Mouse (Mus musculus): ENCODE results near the gene Gemin5. TPM values are rescaled to one million over a fixed set of nuclear protein-coding genes. Genes with fewer than 3 reads are reported as not detected.

Gene Gemin5
- polyA plus RNA-seq, 1 experiment from 2014 or later = 15.7 TPM

DNA sequence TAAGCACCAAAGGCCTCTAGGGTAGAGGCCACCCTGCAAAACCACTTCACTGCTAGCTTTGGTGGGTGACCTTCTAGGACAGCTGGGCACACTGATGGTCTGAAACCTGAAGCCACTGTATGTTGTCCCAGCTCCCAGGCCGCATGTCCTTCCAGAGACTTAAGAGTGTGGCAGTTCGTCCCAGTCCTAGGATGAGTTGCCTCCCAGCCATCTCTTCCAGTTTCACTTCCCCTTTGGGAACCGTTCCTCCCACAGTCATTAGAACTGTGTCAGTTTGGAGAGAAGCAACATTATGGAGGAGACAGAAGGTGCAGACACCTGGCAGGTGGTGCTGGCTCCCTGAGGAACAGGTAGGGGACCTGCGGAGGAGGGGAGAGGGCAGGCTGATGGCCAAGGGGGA is 75.8 kb downstream of the Gemin5 start:
- Histone ChIP-seq H3K27me3 (ENCODE audit: control insufficient read depth, insufficient read depth, low read length) (no peaks in the 10 kb centered on the region), H3K9ac (replicated peaks; ENCODE audit: low read length) (no peak overlapping the region), H3K36me3 (ENCODE audit: control insufficient read depth, insufficient read depth, low read length) (no peaks in the 10 kb centered on the region), H3K4me2 (ENCODE audit: low read length) (no peak overlapping the region), H3K4me1 (ENCODE audit: control insufficient read depth, insufficient read depth, low read length) (no peaks in the 10 kb centered on the region), H3K9me3 (ENCODE audit: control insufficient read depth, low read length) (no peaks in the 10 kb centered on the region), H3K4me3 (replicated peaks; ENCODE audit: low read depth, low read length) (no peak overlapping the region), H3K27ac (replicated peaks; ENCODE audit: low read depth, low read length) (no peak overlapping the region)
- ATAC-seq (ENCODE audit: low FRiP score, low TSS enrichment) = no peak
- 66% methylated on average over 4 of the region's 4 CpGs for WGBS
- no peak for DNase-seq

DNA sequence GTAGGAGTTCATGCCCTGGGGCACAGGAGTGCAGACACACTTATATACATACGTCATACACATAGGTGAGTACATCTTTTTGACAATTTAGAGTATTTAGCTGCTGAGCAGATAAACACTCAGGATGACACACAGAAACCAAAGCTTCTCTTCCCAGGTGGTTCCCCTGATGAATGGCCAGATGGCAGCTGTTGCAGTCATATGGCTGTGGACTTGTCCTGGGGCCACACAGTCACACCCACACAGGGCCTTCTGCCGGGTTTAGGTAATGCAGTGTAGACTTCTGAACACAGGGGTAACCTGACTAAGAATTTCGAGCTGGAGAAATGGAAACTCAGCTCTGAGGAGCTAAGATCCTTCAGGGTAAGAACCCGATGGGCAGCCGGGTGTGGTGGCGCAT is 86.6 kb downstream of the Gemin5 start:
- no peak for ATAC-seq (ENCODE audit: low FRiP score, low TSS enrichment)
- Histone ChIP-seq H3K27ac (replicated peaks; ENCODE audit: low read depth, low read length) (no peak overlapping the region), H3K27me3 (ENCODE audit: control insufficient read depth, insufficient read depth, low read length) (no peaks in the 10 kb centered on the region), H3K9me3 (ENCODE audit: control insufficient read depth, low read length) (no peaks in the 10 kb centered on the region), H3K36me3 (ENCODE audit: control insufficient read depth, insufficient read depth, low read length) (no peaks in the 10 kb centered on the region), H3K4me1 (ENCODE audit: control insufficient read depth, insufficient read depth, low read length) (no peaks in the 10 kb centered on the region), H3K9ac (replicated peaks; ENCODE audit: low read length) (no peak overlapping the region), H3K4me3 (replicated peaks; ENCODE audit: low read depth, low read length) (no peak overlapping the region), H3K4me2 (ENCODE audit: low read length) (no peak overlapping the region)
- WGBS = 91% methylated on average over 6 of the region's 6 CpGs
- DNase-seq = no peak

DNA sequence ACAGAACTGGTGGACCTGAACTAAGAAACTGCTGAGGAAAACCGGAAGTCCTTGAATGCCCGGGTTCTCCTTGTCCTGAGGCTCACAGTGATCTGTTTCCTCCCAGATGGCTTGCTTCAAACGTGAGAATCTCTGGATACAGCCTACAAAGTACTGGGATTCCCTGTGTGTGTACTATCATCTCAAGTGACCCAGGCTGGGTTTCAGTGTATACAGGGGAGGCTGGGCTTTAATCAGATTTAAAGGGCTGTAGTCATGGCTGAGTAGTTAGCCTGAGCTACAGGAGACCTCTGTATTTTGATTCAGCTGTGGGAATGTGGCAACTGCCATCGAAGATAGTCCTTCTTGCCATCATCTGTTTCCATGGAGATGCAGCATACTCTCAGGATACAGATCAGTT is 91.1 kb downstream of the Gemin5 start:
- Histone ChIP-seq H3K27ac (replicated peaks; ENCODE audit: low read depth, low read length) (no peak overlapping the region), H3K9me3 (ENCODE audit: control insufficient read depth, low read length) (no peaks in the 10 kb centered on the region), H3K4me2 (ENCODE audit: low read length) (no peak overlapping the region), H3K4me1 (ENCODE audit: control insufficient read depth, insufficient read depth, low read length) (no peaks in the 10 kb centered on the region), H3K27me3 (ENCODE audit: control insufficient read depth, insufficient read depth, low read length) (no peaks in the 10 kb centered on the region), H3K36me3 (ENCODE audit: control insufficient read depth, insufficient read depth, low read length) (no peaks in the 10 kb centered on the region), H3K4me3 (replicated peaks; ENCODE audit: low read depth, low read length) (no peak overlapping the region), H3K9ac (replicated peaks; ENCODE audit: low read length) (no peak overlapping the region)
- DNase-seq (no peak), ATAC-seq (ENCODE audit: low FRiP score, low TSS enrichment) (no peak)
- 64% methylated on average over 4 of the region's 4 CpGs for WGBS

DNA sequence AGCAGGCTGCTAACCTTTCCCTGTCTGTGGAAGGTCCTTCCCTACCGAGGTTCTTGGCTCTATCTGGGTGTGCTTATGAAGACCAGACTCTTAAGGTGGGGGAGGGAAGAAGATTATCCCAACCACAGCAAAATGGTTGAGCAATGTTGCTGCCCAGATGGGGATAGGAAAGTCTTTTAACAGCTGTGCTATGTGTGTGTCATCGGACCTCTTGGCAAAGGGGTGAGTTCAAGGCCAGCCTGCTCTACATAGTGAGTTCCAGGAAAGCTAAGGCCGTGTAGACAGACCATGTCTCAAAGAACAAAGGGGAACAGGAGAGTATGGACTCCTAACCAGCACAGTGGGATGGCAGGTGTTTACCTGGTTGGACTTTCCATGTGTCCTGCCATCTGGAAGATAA is 95.4 kb downstream of the Gemin5 start:
- Histone ChIP-seq H3K9ac (replicated peaks; ENCODE audit: low read length) (no peak overlapping the region), H3K27ac (replicated peaks; ENCODE audit: low read depth, low read length) (no peak overlapping the region)
- 86% methylated on average over 3 of the region's 3 CpGs for WGBS

More for the DNA sequence above, 95.4 kb downstream of the Gemin5 start:
- Histone ChIP-seq H3K4me3 (replicated peaks; ENCODE audit: low read depth, low read length) (no peak overlapping the region), H3K27me3 (ENCODE audit: control insufficient read depth, insufficient read depth, low read length) (no peaks in the 10 kb centered on the region), H3K4me1 (ENCODE audit: control insufficient read depth, insufficient read depth, low read length) (no peaks in the 10 kb centered on the region), H3K4me2 (ENCODE audit: low read length) (no peak overlapping the region), H3K36me3 (ENCODE audit: control insufficient read depth, insufficient read depth, low read length) (no peaks in the 10 kb centered on the region), H3K9me3 (ENCODE audit: control insufficient read depth, low read length) (no peaks in the 10 kb centered on the region)
- ATAC-seq (ENCODE audit: low FRiP score, low TSS enrichment) (no peak), DNase-seq (no peak)

Other genes starting within 250 kb of the Gemin5 start
- gene Larp1, start 159.5 kb downstream of the Gemin5 start, polyA plus RNA-seq (2014; fragmentation: Nextera tagmentation; extraction: Ambion mirVana) = 19.1 and 19.6 TPM in 2 replicates
- not detected in 2 replicates for gene Gm12248, start 75.4 kb downstream of the Gemin5 start, polyA plus RNA-seq (2014; fragmentation: Nextera tagmentation; extraction: Ambion mirVana)
- gene Cnot8, start 64.4 kb downstream of the Gemin5 start, polyA plus RNA-seq (2014; fragmentation: Nextera tagmentation; extraction: Ambion mirVana) = 107 and 117 TPM in 2 replicates
- 101 and 102 TPM in 2 replicates for gene Mrpl22, start 3.1 kb upstream of the Gemin5 start, polyA plus RNA-seq (2014; fragmentation: Nextera tagmentation; extraction: Ambion mirVana)
- 0.46 and 3.2 TPM in 2 replicates for gene Igtp, start 31.0 kb upstream of the Gemin5 start, polyA plus RNA-seq (2014; fragmentation: Nextera tagmentation; extraction: Ambion mirVana)
- gene Irgm2, start 31.1 kb upstream of the Gemin5 start, polyA plus RNA-seq (2014; fragmentation: Nextera tagmentation; extraction: Ambion mirVana) = 0.43 and 1.3 TPM in 2 replicates
- gene 4930438A08Rik, start 106.3 kb upstream of the Gemin5 start, polyA plus RNA-seq (2014; fragmentation: Nextera tagmentation; extraction: Ambion mirVana) = not detected in 2 replicates
- 14.2 and 24.9 TPM in 2 replicates for gene Zfp692, start 138.5 kb upstream of the Gemin5 start, polyA plus RNA-seq (2014; fragmentation: Nextera tagmentation; extraction: Ambion mirVana)
- 38.1 and 43.3 TPM in 2 replicates for gene Zfp672, start 161.8 kb upstream of the Gemin5 start, polyA plus RNA-seq (2014; fragmentation: Nextera tagmentation; extraction: Ambion mirVana)
- gene Sh3bp5l, start 162.2 kb upstream of the Gemin5 start, polyA plus RNA-seq (2014; fragmentation: Nextera tagmentation; extraction: Ambion mirVana) = 39.6 and 40.7 TPM in 2 replicates
- gene Lypd8, start 210.5 kb upstream of the Gemin5 start, polyA plus RNA-seq (2014; fragmentation: Nextera tagmentation; extraction: Ambion mirVana) = not detected in 2 replicates

Measured in midbrain, embryonic 14.5 days (tissue).